19 mouse cellular contexts compared by ENCODE assay signal in the genomic region with DNA sequence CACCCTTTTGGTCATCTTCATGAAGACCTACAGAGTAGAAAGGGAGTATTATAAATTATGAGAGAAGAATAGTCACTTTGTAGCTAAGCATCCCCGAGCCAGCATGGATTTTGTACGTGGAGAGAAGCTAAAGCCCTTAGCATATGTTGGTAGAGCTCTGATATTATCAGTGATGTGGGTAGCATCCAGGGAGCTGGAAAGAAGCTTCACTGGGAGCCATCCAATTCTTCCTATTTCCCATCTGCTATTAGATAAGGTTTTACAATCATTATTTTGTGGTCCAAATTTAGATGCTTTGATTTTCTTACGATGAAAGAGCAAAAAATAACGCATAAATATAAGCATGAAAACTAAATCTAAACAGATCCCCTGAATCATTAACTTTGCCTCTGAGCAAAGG.
"Had no signal": no experiment of that assay in that cellular context is flagged by ENCODE, and none has a peak within 500 bp of the region (broad histone marks: within the 10 kb centered on the region; RNA-seq: fewer than 3 reads in every experiment).

No protein-coding gene starts in this region.

- ATAC-seq: lung, postnatal 0 days; midbrain, embryonic 15.5 days had no signal

- H3K4me2 ChIP-seq: kidney, embryonic 15.5 days; liver, embryonic 13.5 days; lung, embryonic 14.5 days; midbrain, embryonic 12.5 days; midbrain, embryonic 15.5 days; neural tube, embryonic 12.5 days; neural tube, embryonic 15.5 days had no signal

- DNase-seq: kidney, adult 11 months; kidney, adult 8-10 months; kidney, postnatal 10 days; kidney, postnatal 4 days; liver, embryonic 13.5 days; lung, embryonic 14.5 days; right cerebral cortex, adult 18-20 months; right cerebral cortex, postnatal 14 days; right cerebral cortex, postnatal 4 days; thymus, postnatal 25 days had no signal

- H3K4me1 ChIP-seq: liver, embryonic 13.5 days; midbrain, embryonic 12.5 days; neural tube, embryonic 12.5 days had no signal

- H3K4me3 ChIP-seq: kidney, embryonic 15.5 days; left cerebral cortex, adult 2 months; liver, embryonic 13.5 days; midbrain, embryonic 12.5 days; midbrain, embryonic 15.5 days; neural tube, embryonic 12.5 days; neural tube, embryonic 15.5 days had no signal

- H3K27me3 ChIP-seq: kidney, embryonic 15.5 days; liver, embryonic 13.5 days; midbrain, embryonic 12.5 days; midbrain, embryonic 15.5 days; neural tube, embryonic 12.5 days; neural tube, embryonic 15.5 days had no signal

- H3K9ac ChIP-seq: kidney, embryonic 15.5 days; liver, embryonic 13.5 days; lung, embryonic 14.5 days; midbrain, embryonic 12.5 days; midbrain, embryonic 15.5 days; neural tube, embryonic 12.5 days; neural tube, embryonic 15.5 days had no signal

- H3K36me3 ChIP-seq: kidney, embryonic 15.5 days; liver, embryonic 13.5 days; midbrain, embryonic 12.5 days; midbrain, embryonic 15.5 days; neural tube, embryonic 12.5 days; neural tube, embryonic 15.5 days had no signal

- H3K27ac ChIP-seq: kidney, embryonic 15.5 days; left cerebral cortex, adult 2 months; liver, embryonic 13.5 days; macrophage; midbrain, embryonic 12.5 days; midbrain, embryonic 15.5 days; neural tube, embryonic 12.5 days; neural tube, embryonic 15.5 days; stomach, postnatal 0 days had no signal

- H3K9me3 ChIP-seq: liver, embryonic 13.5 days; midbrain, embryonic 12.5 days; midbrain, embryonic 15.5 days; neural tube, embryonic 12.5 days; neural tube, embryonic 15.5 days had no signal
